Mouse (Mus musculus): ENCODE data around the gene Pdss2. TPM values are rescaled to one million over a fixed set of nuclear protein-coding genes. Genes with fewer than 3 reads are reported as not detected.

Gene Pdss2
- total RNA-seq, 2 experiments from 2014 or later: 16.9 to 17.2 TPM

- no peak overlapping the region for H3K27ac ChIP-seq
- intact Hi-C loops (cut with DNase I): no loop called here
- H3K4me3 ChIP-seq: no peak overlapping the region
- no peak for DNase-seq (ENCODE audit: extremely low spot score in 1 of 2, low spot score in 2 of 2)
- peak; percentile 55 for TF ChIP-seq CTCF (IDR thresholded peaks at IDR 0.05)
Observed at GRCm38 (mm10) chr10:43211866-43212265, 9.4 kb upstream of the Pdss2 start.

- Histone ChIP-seq H3K4me3 (no peak overlapping the region), H3K27ac (no peak overlapping the region)
- intact Hi-C loops (cut with DNase I): no loop called here
- DNase-seq (ENCODE audit: extremely low spot score in 1 of 2, low spot score in 2 of 2): no peak
- no peak for TF ChIP-seq CTCF (IDR thresholded peaks at IDR 0.05)
Observed at GRCm38 (mm10) chr10:43217361-43217900, 3.9 kb upstream of the Pdss2 start.

GRCm38 (mm10) chr10:43220479-43220878 lies 807 bp upstream of the Pdss2 start:
- H3K27ac ChIP-seq: peak overlapping the region; percentile 99
- no peak for DNase-seq (ENCODE audit: extremely low spot score in 1 of 2, low spot score in 2 of 2)
- intact Hi-C loops (cut with DNase I): loop anchor here (2.0 to 10.0 kb wide), 4 partner anchors 102 to 262 kb away; partner anchors contain the start of gene Bend3
- peak overlapping the region; percentile 96 for H3K4me3 ChIP-seq
- TF ChIP-seq CTCF (IDR thresholded peaks at IDR 0.05): no peak

GRCm38 (mm10) chr10:43221659-43222058 lies 373 bp downstream of the Pdss2 start:
- Histone ChIP-seq H3K4me3 (peak overlapping the region; percentile 96), H3K27ac (peak overlapping the region; percentile 99)
- no peak for DNase-seq (ENCODE audit: extremely low spot score in 1 of 2, low spot score in 2 of 2)
- TF ChIP-seq CTCF (IDR thresholded peaks at IDR 0.05): no peak
- intact Hi-C loops (cut with DNase I): loop anchor here (1.0 to 10.0 kb wide), 5 partner anchors 46 to 263 kb away; partner anchors contain the start of gene Bend3

GRCm38 (mm10) chr10:43223391-43223790 lies 2.1 kb downstream of the Pdss2 start:
- DNase-seq (ENCODE audit: extremely low spot score in 1 of 2, low spot score in 2 of 2): no peak
- intact Hi-C loops (cut with DNase I): loop anchor here (10.0 kb wide), 1 partner anchor 151 kb away; no protein-coding TSS in a partner anchor
- Histone ChIP-seq H3K4me3 (no peak overlapping the region), H3K27ac (no peak overlapping the region)
- no peak for TF ChIP-seq CTCF (IDR thresholded peaks at IDR 0.05)

GRCm38 (mm10) chr10:43226391-43226790 lies 5.1 kb downstream of the Pdss2 start:
- no peak overlapping the region for H3K27ac ChIP-seq
- DNase-seq (ENCODE audit: extremely low spot score in 1 of 2, low spot score in 2 of 2): no peak
- intact Hi-C loops (cut with DNase I): loop anchor here (10.0 kb wide), 1 partner anchor 148 kb away; no protein-coding TSS in a partner anchor
- TF ChIP-seq CTCF (IDR thresholded peaks at IDR 0.05): no peak
- no peak overlapping the region for H3K4me3 ChIP-seq

- no peak for TF ChIP-seq CTCF (IDR thresholded peaks at IDR 0.05)
- DNase-seq (ENCODE audit: extremely low spot score in 1 of 2, low spot score in 2 of 2): no peak
- intact Hi-C loops (cut with DNase I): loop anchor here (10.0 kb wide), 1 partner anchor 146 kb away; no protein-coding TSS in a partner anchor
- Histone ChIP-seq H3K27ac (no peak overlapping the region), H3K4me3 (no peak overlapping the region)
Observed at GRCm38 (mm10) chr10:43229236-43229635, 8.0 kb downstream of the Pdss2 start.

- H3K4me3 ChIP-seq: no peak overlapping the region
- TF ChIP-seq CTCF (IDR thresholded peaks at IDR 0.05): no peak
- intact Hi-C loops (cut with DNase I): no loop called here
- H3K27ac ChIP-seq: no peak overlapping the region
- DNase-seq (ENCODE audit: extremely low spot score in 1 of 2, low spot score in 2 of 2): no peak
Observed at GRCm38 (mm10) chr10:43234522-43234921, 13.2 kb downstream of the Pdss2 start.

GRCm38 (mm10) chr10:43235011-43235410 lies 13.7 kb downstream of the Pdss2 start:
- Histone ChIP-seq H3K27ac (no peak overlapping the region), H3K4me3 (no peak overlapping the region)
- intact Hi-C loops (cut with DNase I): no loop called here
- TF ChIP-seq CTCF (IDR thresholded peaks at IDR 0.05): no peak
- DNase-seq (ENCODE audit: extremely low spot score in 1 of 2, low spot score in 2 of 2): no peak

GRCm38 (mm10) chr10:43235758-43236669 lies 14.7 kb downstream of the Pdss2 start:
- intact Hi-C loops (cut with DNase I): no loop called here
- no peak overlapping the region for H3K4me3 ChIP-seq
- H3K27ac ChIP-seq: no peak overlapping the region
- no peak for DNase-seq (ENCODE audit: extremely low spot score in 1 of 2, low spot score in 2 of 2)
- TF ChIP-seq CTCF (IDR thresholded peaks at IDR 0.05): no peak

- no peak for TF ChIP-seq CTCF (IDR thresholded peaks at IDR 0.05)
- no peak for DNase-seq (ENCODE audit: extremely low spot score in 1 of 2, low spot score in 2 of 2)
- H3K27ac ChIP-seq: no peak overlapping the region
- intact Hi-C loops (cut with DNase I): no loop called here
- no peak overlapping the region for H3K4me3 ChIP-seq
Observed at GRCm38 (mm10) chr10:43242215-43242614, 20.9 kb downstream of the Pdss2 start.

- no peak for DNase-seq (ENCODE audit: extremely low spot score in 1 of 2, low spot score in 2 of 2)
- no peak overlapping the region for H3K27ac ChIP-seq
- intact Hi-C loops (cut with DNase I): no loop called here
- no peak for TF ChIP-seq CTCF (IDR thresholded peaks at IDR 0.05)
- H3K4me3 ChIP-seq: no peak overlapping the region
Observed at GRCm38 (mm10) chr10:43244262-43244806, 23.0 kb downstream of the Pdss2 start.
